In the genomic region with DNA sequence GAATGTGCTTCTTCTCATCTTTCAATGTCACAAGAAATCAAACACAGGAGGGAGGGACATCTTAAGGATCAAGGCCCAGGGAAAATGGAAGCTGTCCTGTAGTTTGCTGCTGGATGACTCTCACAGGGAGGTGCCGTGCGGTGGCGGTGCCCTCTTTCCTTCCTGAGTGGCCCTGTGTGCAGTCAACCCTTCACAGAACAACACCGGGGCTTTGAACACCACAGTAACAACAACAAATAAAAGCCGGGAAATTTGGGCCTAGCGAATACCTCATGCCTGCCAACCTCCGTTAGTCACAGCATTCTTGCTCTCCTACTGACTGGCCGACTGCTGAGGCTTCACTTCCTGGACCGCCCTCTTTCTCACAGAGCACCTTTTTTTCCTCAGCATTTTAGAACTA, we compare ENCODE assay signal across 13 mouse cellular contexts. TPM values are rescaled to one million over a fixed set of nuclear protein-coding genes. Genes with fewer than 3 reads are reported as not detected.
DNase-seq lines count a peak whose midpoint lies in the region; ATAC-seq and TF ChIP-seq lines count a peak whose summit lies in the region.
"Had no signal": no experiment of that assay in that cellular context is flagged by ENCODE, and none has a peak within 500 bp of the region (broad histone marks: within the 10 kb centered on the region; RNA-seq: fewer than 3 reads in every experiment).

No protein-coding gene starts in this region.

- no peak for TF ChIP-seq CTCF in thymus, adult 2 months (IDR thresholded peaks at IDR 0.05; ENCODE audit: borderline replicate concordance, control insufficient read depth, extremely low read depth, insufficient read depth, low read length, poor library complexity)

- no peak for DNase-seq in heart, postnatal 14 days
- DNase-seq in 3T3-L1 (ENCODE audit: low read depth, low spot score), result peak; percentile 90
- peak; percentile 37 for DNase-seq in embryo, embryonic 10 days (ENCODE audit: low spot score)
- no peak for DNase-seq in cerebellum, adult 18-20 months
- no peak for DNase-seq in thymus, adult 2 months
- DNase-seq in cerebellum, adult 11-12 months, result no peak
- DNase-seq: adrenal gland, postnatal 25 days; cerebellum, postnatal 10 days had no signal

- peaks cover 8% of the 10 kb centered on the region for H3K4me1 ChIP-seq in heart, embryonic 12.5 days (replicated peaks)
- H3K4me1 ChIP-seq in lung, embryonic 15.5 days, result peaks cover 4% of the 10 kb centered on the region; the same call in 1 of the 2 replicates
- H3K4me1 ChIP-seq in thymus, adult 2 months (replicated peaks; ENCODE audit: control insufficient read depth, insufficient read depth, low read length), result no peaks in the 10 kb centered on the region
- H3K4me1 ChIP-seq: megakaryocyte, embryonic 14.5 days; stomach, embryonic 15.5 days had no signal

- intact Hi-C loops in heart, postnatal 14 days (cut with DNase I), result no loop called here

- 45% methylated on average over 9 of the region's 9 CpGs for WGBS in heart, embryonic 12.5 days
- 25% methylated on average over 9 of the region's 9 CpGs for WGBS in lung, embryonic 15.5 days
- WGBS in thymus, adult 2 months, result 80% methylated on average over 9 of the region's 9 CpGs

- ATAC-seq in heart, embryonic 12.5 days (ENCODE audit: insufficient number of reproducible peaks, low FRiP score), result no peak
- ATAC-seq in lung, embryonic 15.5 days (ENCODE audit: borderline replicate concordance, extremely low read depth, low FRiP score, low TSS enrichment), result no peak
- ATAC-seq: forebrain, embryonic 16.5 days had no signal

- no peak for TF ChIP-seq POLR2A in thymus, adult 2 months (IDR thresholded peaks at IDR 0.05; ENCODE audit: control insufficient read depth, extremely low read depth, insufficient read depth, low read length, poor library complexity)

- H3K4me2 ChIP-seq in heart, embryonic 12.5 days, result peak overlapping the region; percentile 38; the same call in 1 of the 2 replicates
- peak overlapping the region; percentile 34; the same call in 1 of the 2 replicates for H3K4me2 ChIP-seq in lung, embryonic 15.5 days
- H3K4me2 ChIP-seq: stomach, embryonic 15.5 days had no signal

- no peak overlapping the region for H3K27ac ChIP-seq in heart, embryonic 12.5 days (ENCODE audit: poor library complexity, severe bottlenecking)
- H3K27ac ChIP-seq in lung, embryonic 15.5 days, result peak overlapping the region; percentile 33; the same call in 1 of the 2 replicates
- H3K27ac ChIP-seq in thymus, adult 2 months (ENCODE audit: control insufficient read depth, insufficient read depth, low read length), result no peak overlapping the region
- H3K27ac ChIP-seq: stomach, embryonic 15.5 days had no signal

- 0 out of 2 replicates have a peak, but pooled peaks cover 5% of the 10 kb centered on the region for H3K27me3 ChIP-seq in heart, embryonic 12.5 days (replicated peaks)
- no peaks in the 10 kb centered on the region for H3K27me3 ChIP-seq in lung, embryonic 15.5 days
- no peaks in the 10 kb centered on the region for H3K27me3 ChIP-seq in thymus, adult 2 months (ENCODE audit: control insufficient read depth, insufficient read depth, low read length)
- H3K27me3 ChIP-seq: megakaryocyte, embryonic 14.5 days; stomach, embryonic 15.5 days had no signal

- H3K4me3 ChIP-seq in heart, embryonic 12.5 days, result no peak overlapping the region
- H3K4me3 ChIP-seq in lung, embryonic 15.5 days, result 0 out of 2 replicates have a peak overlapping the region, but pooled peaks have one; percentile 5
- H3K4me3 ChIP-seq in thymus, adult 2 months (ENCODE audit: control insufficient read depth, insufficient read depth, low read length), result no peak overlapping the region
- H3K4me3 ChIP-seq: megakaryocyte, embryonic 14.5 days; stomach, embryonic 15.5 days had no signal

- no peaks in the 10 kb centered on the region for H3K36me3 ChIP-seq in heart, embryonic 12.5 days
- H3K36me3 ChIP-seq in lung, embryonic 15.5 days, result no peaks in the 10 kb centered on the region
- H3K36me3 ChIP-seq in thymus, adult 2 months (ENCODE audit: control insufficient read depth, insufficient read depth, low read length), result no peaks in the 10 kb centered on the region
- H3K36me3 ChIP-seq: stomach, embryonic 15.5 days had no signal

- H3K9ac ChIP-seq in heart, embryonic 12.5 days, result no peak overlapping the region
- H3K9ac ChIP-seq in lung, embryonic 15.5 days, result no peak overlapping the region
- H3K9ac ChIP-seq: stomach, embryonic 15.5 days had no signal

- no peaks in the 10 kb centered on the region for H3K9me3 ChIP-seq in heart, embryonic 12.5 days (replicated peaks)
- H3K9me3 ChIP-seq in lung, embryonic 15.5 days, result no peaks in the 10 kb centered on the region
- H3K9me3 ChIP-seq: megakaryocyte, embryonic 14.5 days; stomach, embryonic 15.5 days had no signal

RNA-seq across cellular contexts. Expression of a gene that starts 9.1 kb away (rescaled TPM):
- 0.15 and 0.17 TPM in 2 replicates for polyA plus RNA-seq in heart, embryonic 12.5 days (2016; fragmentation: Nextera tagmentation; extraction: Ambion mirVana)
- total RNA-seq in heart, postnatal 14 days (2021), result under 1 TPM; 0.12 to 0.15 TPM
- polyA plus RNA-seq in lung, embryonic 15.5 days (2015; fragmentation: Nextera tagmentation; extraction: Ambion mirVana), result 1.0 and 1.6 TPM in 2 replicates
- polyA plus RNA-seq in thymus, adult 2 months (2012; rRNA removed), result 0.07 and 0.19 TPM in 2 replicates
- total RNA-seq: adrenal gland, postnatal 25 days had no signal

RNA-seq across cellular contexts. Expression of a gene that starts 45.9 kb away (rescaled TPM):
- 29.3 and 29.8 TPM in 2 replicates for polyA plus RNA-seq in heart, embryonic 12.5 days (2016; fragmentation: Nextera tagmentation; extraction: Ambion mirVana)
- total RNA-seq in heart, postnatal 14 days (2021), result 10 to 100 TPM in 1 of 2 experiments, 1 to 10 TPM in 1; 9.8 to 11.5 TPM
- polyA plus RNA-seq in lung, embryonic 15.5 days (2015; fragmentation: Nextera tagmentation; extraction: Ambion mirVana), result 37.3 and 37.4 TPM in 2 replicates
- 20.1 and 25.7 TPM in 2 replicates for polyA plus RNA-seq in thymus, adult 2 months (2012; rRNA removed)

Comparison
In these comparisons a context has a peak if more than half of its experiments do, and no peak if none do; other contexts are left out.
1. DNase-seq: peak in 3T3-L1 (single experiment) and embryo, embryonic 10 days (single experiment); none in heart, postnatal 14 days (0 of 2), cerebellum, adult 18-20 months (0 of 2), thymus, adult 2 months (single experiment) and cerebellum, adult 11-12 months (single experiment).